Mouse (Mus musculus): ENCODE data around the gene Gm20479.

- TF ChIP-seq POLR2A (IDR thresholded peaks at IDR 0.05; ENCODE audit: low read depth, low read length) (no peak; the same call in 1 of the 2 replicates), CTCF (conservative IDR thresholded peaks at IDR 0.05 in 1 of 2, IDR thresholded peaks at IDR 0.05 in 1 of 2; ENCODE audit: low read depth in 2 of 2, low read length in 2 of 2) (no peak), E2F4 (IDR thresholded peaks at IDR 0.05; ENCODE audit: insufficient replicate concordance, low read depth, low read length) (no peak)
Measured at GRCm38 (mm10) chr7:27356248-27356647, 971 bp downstream of the Gm20479 start.
